9 mouse cellular contexts compared by ENCODE assay signal in genomic region chr10:80400704-80401161, GRCm38 (mm10). TPM values are rescaled to one million over a fixed set of nuclear protein-coding genes. Genes with fewer than 3 reads are reported as not detected.
A peak's percentile ranks its signal among the peaks of the same experiment; 100 is the strongest.
DNase-seq lines count a peak whose midpoint lies in the region; ATAC-seq and TF ChIP-seq lines count a peak whose summit lies in the region.
"Had no signal": no experiment of that assay in that cellular context is flagged by ENCODE, and none has a peak within 500 bp of the region (broad histone marks: within the 10 kb centered on the region; RNA-seq: fewer than 3 reads in every experiment).

No protein-coding gene starts in this region.

- WGBS in embryonic facial prominence, embryonic 14.5 days: 82% methylated on average over 4 of the region's 4 CpGs
- WGBS in intestine, postnatal 0 days: 72% methylated on average over 4 of the region's 4 CpGs
- 90% methylated on average over 4 of the region's 4 CpGs for WGBS in neural tube, embryonic 12.5 days

- peak overlapping the region; percentile 68; the same call in 1 of the 2 replicates for H3K9ac ChIP-seq in embryonic facial prominence, embryonic 14.5 days (ENCODE audit: low read depth, low read length)
- no peak overlapping the region for H3K9ac ChIP-seq in intestine, postnatal 0 days (ENCODE audit: low read depth, low read length)
- peak overlapping the region; percentile 62 for H3K9ac ChIP-seq in neural tube, embryonic 12.5 days

- no peak for ATAC-seq in embryonic facial prominence, embryonic 14.5 days (ENCODE audit: low read depth)
- no peak for ATAC-seq in intestine, postnatal 0 days
- no peak for ATAC-seq in neural tube, embryonic 12.5 days (ENCODE audit: low FRiP score, low read depth)
- ATAC-seq in activated CD4-positive, CD25-positive, alpha-beta regulatory T cell, adult 4 months: no peak

- intact Hi-C loops in left cerebral cortex, adult 2 months (cut with DNase I): no loop called here

- no peaks in the 10 kb centered on the region for H3K9me3 ChIP-seq in embryonic facial prominence, embryonic 14.5 days (ENCODE audit: control insufficient read depth, low read length)
- no peaks in the 10 kb centered on the region for H3K9me3 ChIP-seq in intestine, postnatal 0 days (ENCODE audit: control insufficient read depth)
- H3K9me3 ChIP-seq in neural tube, embryonic 12.5 days: no peaks in the 10 kb centered on the region

- no peak for DNase-seq in left cerebral cortex, adult 2 months (ENCODE audit: extremely low spot score in 1 of 2, low spot score in 2 of 2)
- DNase-seq in left cerebral cortex, adult 8-10 months (ENCODE audit: low spot score in 2 of 2): no peak
- DNase-seq in embryonic facial prominence, embryonic 14.5 days (ENCODE audit: low spot score): no peak
- no peak for DNase-seq in kidney, adult 18-20 months
- DNase-seq in urinary bladder, postnatal 10 days (ENCODE audit: low spot score): no peak
- DNase-seq: lung, adult 18-20 months had no signal

- H3K27me3 ChIP-seq in embryonic facial prominence, embryonic 14.5 days (replicated peaks; ENCODE audit: control insufficient read depth, insufficient read depth, low read length): no peaks in the 10 kb centered on the region
- H3K27me3 ChIP-seq in intestine, postnatal 0 days (replicated peaks; ENCODE audit: control insufficient read depth, insufficient read depth, low read length): no peaks in the 10 kb centered on the region
- no peaks in the 10 kb centered on the region for H3K27me3 ChIP-seq in neural tube, embryonic 12.5 days (replicated peaks)

- TF ChIP-seq CTCF in left cerebral cortex, adult 2 months (IDR thresholded peaks at IDR 0.05): no peak
- no peak for TF ChIP-seq CTCF in intestine, postnatal 0 days (IDR thresholded peaks at IDR 0.05; ENCODE audit: low read depth)

- H3K4me1 ChIP-seq in embryonic facial prominence, embryonic 14.5 days (ENCODE audit: control insufficient read depth, insufficient read depth, low read length): peaks cover 26% of the 10 kb centered on the region
- peaks cover 6% of the 10 kb centered on the region for H3K4me1 ChIP-seq in intestine, postnatal 0 days (replicated peaks; ENCODE audit: control insufficient read depth, insufficient read depth, low read length)
- H3K4me1 ChIP-seq in neural tube, embryonic 12.5 days: peaks cover 35% of the 10 kb centered on the region

- peak overlapping the region; percentile 78; the same call in 1 of the 2 replicates for H3K4me3 ChIP-seq in left cerebral cortex, adult 2 months
- no peak overlapping the region for H3K4me3 ChIP-seq in embryonic facial prominence, embryonic 14.5 days (ENCODE audit: low read depth, low read length)
- H3K4me3 ChIP-seq in intestine, postnatal 0 days (ENCODE audit: low read depth, low read length): no peak overlapping the region
- no peak overlapping the region for H3K4me3 ChIP-seq in neural tube, embryonic 12.5 days

- peak overlapping the region; percentile 89 for H3K27ac ChIP-seq in left cerebral cortex, adult 2 months
- no peak overlapping the region for H3K27ac ChIP-seq in embryonic facial prominence, embryonic 14.5 days (replicated peaks; ENCODE audit: low read depth, low read length)
- H3K27ac ChIP-seq in intestine, postnatal 0 days (ENCODE audit: low read depth, low read length): no peak overlapping the region; the same call in 1 of the 2 replicates
- H3K27ac ChIP-seq in neural tube, embryonic 12.5 days: no peak overlapping the region

- H3K4me2 ChIP-seq in embryonic facial prominence, embryonic 14.5 days (ENCODE audit: low read depth, low read length): peak overlapping the region; percentile 80
- H3K4me2 ChIP-seq in intestine, postnatal 0 days (replicated peaks; ENCODE audit: low read depth): peak overlapping the region; percentile 82; the same call in 1 of the 2 replicates
- H3K4me2 ChIP-seq in neural tube, embryonic 12.5 days (replicated peaks): peak overlapping the region; percentile 76

- peaks cover 50% of the 10 kb centered on the region for H3K36me3 ChIP-seq in embryonic facial prominence, embryonic 14.5 days (ENCODE audit: control insufficient read depth, insufficient read depth, low read length)
- H3K36me3 ChIP-seq in intestine, postnatal 0 days (ENCODE audit: control insufficient read depth, insufficient read depth): peaks cover 27% of the 10 kb centered on the region
- peaks cover 45% of the 10 kb centered on the region for H3K36me3 ChIP-seq in neural tube, embryonic 12.5 days

RNA-seq across cellular contexts. Expression of gene Mbd3, which starts 1.4 kb away (rescaled TPM):
- total RNA-seq in left cerebral cortex, adult 2 months (2021): 100 to 1,000 TPM; 139 to 150 TPM
- total RNA-seq in left cerebral cortex, adult 8-10 months (2022): 100 to 1,000 TPM; 146 to 152 (median 149) TPM
- polyA plus RNA-seq in embryonic facial prominence, embryonic 14.5 days (2014; fragmentation: Nextera tagmentation; extraction: Ambion mirVana): 164 and 186 TPM in 2 replicates
- 48.0 and 51.0 TPM in 2 replicates for polyA plus RNA-seq in intestine, postnatal 0 days (2015; fragmentation: Nextera tagmentation; extraction: Ambion mirVana)
- 304 and 314 TPM in 2 replicates for polyA plus RNA-seq in neural tube, embryonic 12.5 days (2016; fragmentation: Nextera tagmentation; extraction: Ambion mirVana)
- 10 to 100 TPM; 23.6 to 32.0 TPM for polyA plus RNA-seq in activated CD4-positive, CD25-positive, alpha-beta regulatory T cell, adult 4 months (2017; shearing (Covaris generic))

RNA-seq across cellular contexts. Expression of gene Uqcr11, which starts 5.9 kb away (rescaled TPM):
- 100 to 1,000 TPM; 373 to 394 TPM for total RNA-seq in left cerebral cortex, adult 2 months (2021)
- 100 to 1,000 TPM; 332 to 408 (median 366) TPM for total RNA-seq in left cerebral cortex, adult 8-10 months (2022)
- polyA plus RNA-seq in embryonic facial prominence, embryonic 14.5 days (2014; fragmentation: Nextera tagmentation; extraction: Ambion mirVana): 751 and 879 TPM in 2 replicates
- polyA plus RNA-seq in intestine, postnatal 0 days (2015; fragmentation: Nextera tagmentation; extraction: Ambion mirVana): 1,032 and 1,082 TPM in 2 replicates
- polyA plus RNA-seq in neural tube, embryonic 12.5 days (2016; fragmentation: Nextera tagmentation; extraction: Ambion mirVana): 436 and 478 TPM in 2 replicates
- 100 to 1,000 TPM; 327 to 363 TPM for polyA plus RNA-seq in activated CD4-positive, CD25-positive, alpha-beta regulatory T cell, adult 4 months (2017; shearing (Covaris generic))

RNA-seq across cellular contexts. Expression of gene Mex3d, which starts 13.3 kb away (rescaled TPM):
- 10 to 100 TPM; 19.2 to 20.6 TPM for total RNA-seq in left cerebral cortex, adult 2 months (2021)
- 10 to 100 TPM; 18.9 to 20.3 (median 19.6) TPM for total RNA-seq in left cerebral cortex, adult 8-10 months (2022)
- polyA plus RNA-seq in embryonic facial prominence, embryonic 14.5 days (2014; fragmentation: Nextera tagmentation; extraction: Ambion mirVana): 6.2 and 6.4 TPM in 2 replicates
- polyA plus RNA-seq in intestine, postnatal 0 days (2015; fragmentation: Nextera tagmentation; extraction: Ambion mirVana): 3.2 and 4.2 TPM in 2 replicates
- 23.6 and 26.5 TPM in 2 replicates for polyA plus RNA-seq in neural tube, embryonic 12.5 days (2016; fragmentation: Nextera tagmentation; extraction: Ambion mirVana)
- polyA plus RNA-seq in activated CD4-positive, CD25-positive, alpha-beta regulatory T cell, adult 4 months (2017; shearing (Covaris generic)): 1 to 10 TPM in 1 of 2 experiments, under 1 TPM in 1; 0.62 to 1.2 TPM

RNA-seq across cellular contexts. Expression of gene Tcf3, which starts 32.7 kb away (rescaled TPM):
- total RNA-seq in left cerebral cortex, adult 2 months (2021): 10 to 100 TPM; 28.9 to 30.1 TPM
- total RNA-seq in left cerebral cortex, adult 8-10 months (2022): 10 to 100 TPM; 27.7 to 32.6 (median 31.4) TPM
- 93.7 and 112 TPM in 2 replicates for polyA plus RNA-seq in embryonic facial prominence, embryonic 14.5 days (2014; fragmentation: Nextera tagmentation; extraction: Ambion mirVana)
- polyA plus RNA-seq in intestine, postnatal 0 days (2015; fragmentation: Nextera tagmentation; extraction: Ambion mirVana): 34.1 and 34.5 TPM in 2 replicates
- 156 and 166 TPM in 2 replicates for polyA plus RNA-seq in neural tube, embryonic 12.5 days (2016; fragmentation: Nextera tagmentation; extraction: Ambion mirVana)
- 10 to 100 TPM in 1 of 2 experiments, 1 to 10 TPM in 1; 9.3 to 10.7 TPM for polyA plus RNA-seq in activated CD4-positive, CD25-positive, alpha-beta regulatory T cell, adult 4 months (2017; shearing (Covaris generic))

RNA-seq across cellular contexts. Expression of gene Plk5, which starts 44.5 kb away (rescaled TPM):
- 10 to 100 TPM; 27.3 to 37.9 TPM for total RNA-seq in left cerebral cortex, adult 2 months (2021)
- total RNA-seq in left cerebral cortex, adult 8-10 months (2022): 10 to 100 TPM; 27.8 to 29.4 (median 28.7) TPM
- 0.47 and 0.72 TPM in 2 replicates for polyA plus RNA-seq in embryonic facial prominence, embryonic 14.5 days (2014; fragmentation: Nextera tagmentation; extraction: Ambion mirVana)
- 0.09 and 0.20 TPM in 2 replicates for polyA plus RNA-seq in intestine, postnatal 0 days (2015; fragmentation: Nextera tagmentation; extraction: Ambion mirVana)
- polyA plus RNA-seq in neural tube, embryonic 12.5 days (2016; fragmentation: Nextera tagmentation; extraction: Ambion mirVana): 0.29 and 0.49 TPM in 2 replicates
- polyA plus RNA-seq in activated CD4-positive, CD25-positive, alpha-beta regulatory T cell, adult 4 months (2017; shearing (Covaris generic)): not detected
